Mouse (Mus musculus): Measurements from ENCODE around the gene Fam155a. TPM values are rescaled to one million over a fixed set of nuclear protein-coding genes. Genes with fewer than 3 reads are reported as not detected.

The Fam155a gene
- total and polyA plus RNA-seq, 3 experiments, result not detected

DNA sequence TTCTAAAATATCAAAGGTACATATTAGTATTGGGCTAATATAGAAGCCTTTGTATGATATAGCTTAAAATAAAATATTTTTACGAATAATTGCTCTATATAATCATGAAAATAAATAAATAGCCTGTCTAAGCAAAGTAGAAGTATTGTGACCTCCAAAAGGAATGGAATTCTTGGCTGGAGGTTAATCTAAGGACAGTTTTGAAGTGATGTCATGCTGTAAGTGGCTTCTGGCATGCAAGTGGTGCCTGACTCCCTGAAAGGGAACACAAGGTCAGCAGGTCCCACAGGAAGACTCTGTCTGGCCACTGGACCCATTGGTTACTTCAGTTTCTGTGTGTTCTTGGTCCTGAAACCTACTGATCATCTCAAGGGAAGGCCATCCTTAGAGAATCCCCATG, 117.3 kb downstream of the Fam155a start:
- H3K9ac ChIP-seq (ENCODE audit: insufficient read depth, low read depth), result no peak overlapping the region
- H3K4me1 ChIP-seq (ENCODE audit: control insufficient read depth in 1 of 2, insufficient read depth in 2 of 2), result no peaks in the 10 kb centered on the region
- H3K27ac ChIP-seq (ENCODE audit: insufficient read depth, low read depth), result no peak overlapping the region
- H3K4me3 ChIP-seq (replicated peaks in 1 of 3; ENCODE audit: low read depth in 2 of 3, low read length in 2 of 3, poor library complexity in 1 of 3), result no peak overlapping the region
- in situ Hi-C loops (cut with MboI; ENCODE audit: low pct_ligation_motif_present, low pct_unique_long_range_greater_than_20kb, low sequenced_read_pairs) (no loop called here), dilution Hi-C loops (cut with MboI; ENCODE audit: extremely low pct_ligation_motif_present, extremely low pct_unique_long_range_greater_than_20kb, low sequenced_read_pairs) (no loop called here)
- no peak overlapping the region for H3K4me2 ChIP-seq (ENCODE audit: insufficient read depth, low read depth, poor library complexity, severe bottlenecking)
- DNase-seq (ENCODE audit: extremely low read depth), result no peak
- no peaks in the 10 kb centered on the region for H3K79me2 ChIP-seq (replicated peaks; ENCODE audit: control insufficient read depth, extremely low read depth, insufficient read depth, poor library complexity, severe bottlenecking)
- no peak for TF ChIP-seq TBP (conservative IDR thresholded peaks at IDR 0.05; ENCODE audit: low read depth, low read length)
- no peak for TF ChIP-seq MAX (IDR thresholded peaks at IDR 0.05; ENCODE audit: low read length)
- TF ChIP-seq ZMIZ1 (IDR thresholded peaks at IDR 0.05; ENCODE audit: low read depth, low read length), result no peak
- no peak for TF ChIP-seq E2F4 (IDR thresholded peaks at IDR 0.05; ENCODE audit: insufficient replicate concordance, low read depth, low read length)
- no peak for TF ChIP-seq JUND (conservative IDR thresholded peaks at IDR 0.05; ENCODE audit: low read depth, low read length)
- no peak for TF ChIP-seq IRF4 (IDR thresholded peaks at IDR 0.05; ENCODE audit: low read depth, low read length)
- TF ChIP-seq ZKSCAN1 (IDR thresholded peaks at IDR 0.05; ENCODE audit: borderline replicate concordance, low read depth, low read length), result no peak
- no peak for TF ChIP-seq POLR2A (IDR thresholded peaks at IDR 0.05; ENCODE audit: low read depth, low read length)
- no peak for TF ChIP-seq TCF12 (IDR thresholded peaks at IDR 0.05; ENCODE audit: low read depth, low read length)
- no peak for TF ChIP-seq SIN3A (IDR thresholded peaks at IDR 0.05; ENCODE audit: low read length)
- no peak for TF ChIP-seq JUN (IDR thresholded peaks at IDR 0.05; ENCODE audit: insufficient read depth, low read depth, low read length)
- TF ChIP-seq RCOR1 (conservative IDR thresholded peaks at IDR 0.05; ENCODE audit: low read depth, low read length), result no peak
- no peak for TF ChIP-seq ZNF384 (IDR thresholded peaks at IDR 0.05; ENCODE audit: low read depth, low read length)
- no peak for TF ChIP-seq USF2 (conservative IDR thresholded peaks at IDR 0.05; ENCODE audit: low read depth, low read length)
- TF ChIP-seq ETS1 (conservative IDR thresholded peaks at IDR 0.05; ENCODE audit: low read depth, low read length), result no peak
- TF ChIP-seq MAFK (IDR thresholded peaks at IDR 0.05; ENCODE audit: insufficient replicate concordance, low read length), result no peak
- H3K36me3 ChIP-seq (replicated peaks in 1 of 2; ENCODE audit: control insufficient read depth in 1 of 2, insufficient read depth in 1 of 2, low read length in 1 of 2), result no peaks in the 10 kb centered on the region
- peaks cover 51% of the 10 kb centered on the region for H3K9me3 ChIP-seq (replicated peaks; ENCODE audit: low read length)
- H3K27me3 ChIP-seq (replicated peaks), result no peaks in the 10 kb centered on the region

DNA sequence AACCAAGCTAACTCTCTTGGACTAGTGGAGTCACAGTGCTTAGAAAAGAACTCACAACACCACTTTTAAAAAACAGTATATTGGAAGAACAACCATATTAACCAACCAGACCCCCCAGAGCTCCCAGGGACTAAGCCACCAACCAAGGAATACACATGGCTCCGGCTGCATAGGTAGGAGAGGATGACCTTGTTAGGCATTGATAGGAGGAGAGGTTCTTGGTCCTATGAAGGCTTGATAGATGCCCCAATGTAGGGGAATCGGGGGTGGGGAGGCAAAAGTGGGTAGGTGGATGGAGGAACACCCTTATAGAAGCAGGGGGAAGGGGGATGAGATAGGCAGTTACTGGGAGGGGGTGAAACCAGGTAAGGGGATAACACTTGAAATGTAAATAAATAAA, 132.8 kb downstream of the Fam155a start:
- in situ Hi-C loops (cut with MboI; ENCODE audit: low pct_ligation_motif_present, low pct_unique_long_range_greater_than_20kb, low sequenced_read_pairs) (no loop called here), dilution Hi-C loops (cut with MboI; ENCODE audit: extremely low pct_ligation_motif_present, extremely low pct_unique_long_range_greater_than_20kb, low sequenced_read_pairs) (no loop called here)

More for the DNA sequence above, 132.8 kb downstream of the Fam155a start:
- Histone ChIP-seq H3K36me3 (replicated peaks in 1 of 2; ENCODE audit: control insufficient read depth in 1 of 2, insufficient read depth in 1 of 2, low read length in 1 of 2) (no peaks in the 10 kb centered on the region), H3K4me3 (replicated peaks in 1 of 3; ENCODE audit: low read depth in 2 of 3, low read length in 2 of 3, poor library complexity in 1 of 3) (no peak overlapping the region), H3K27ac (ENCODE audit: insufficient read depth, low read depth) (no peak overlapping the region), H3K4me2 (ENCODE audit: insufficient read depth, low read depth, poor library complexity, severe bottlenecking) (no peak overlapping the region), H3K27me3 (replicated peaks) (no peaks in the 10 kb centered on the region), H3K9ac (ENCODE audit: insufficient read depth, low read depth) (no peak overlapping the region), H3K4me1 (ENCODE audit: control insufficient read depth in 1 of 2, insufficient read depth in 2 of 2) (no peaks in the 10 kb centered on the region), H3K79me2 (replicated peaks; ENCODE audit: control insufficient read depth, extremely low read depth, insufficient read depth, poor library complexity, severe bottlenecking) (no peaks in the 10 kb centered on the region), H3K9me3 (replicated peaks; ENCODE audit: low read length) (peaks cover 38% of the 10 kb centered on the region)
- TF ChIP-seq MEF2A (IDR thresholded peaks at IDR 0.05; ENCODE audit: borderline replicate concordance, low read depth, low read length) (no peak), USF2 (conservative IDR thresholded peaks at IDR 0.05; ENCODE audit: low read depth, low read length) (no peak), IRF4 (IDR thresholded peaks at IDR 0.05; ENCODE audit: low read depth, low read length) (no peak), SIN3A (IDR thresholded peaks at IDR 0.05; ENCODE audit: low read length) (no peak), USF1 (IDR thresholded peaks at IDR 0.05; ENCODE audit: low read depth, low read length) (no peak), BHLHE40 (IDR thresholded peaks at IDR 0.05; ENCODE audit: low read depth, low read length) (no peak)
- no peak for DNase-seq (ENCODE audit: extremely low read depth)
